Mouse (Mus musculus): ENCODE data around the gene Ppp6r2.

The Ppp6r2 gene

DNA sequence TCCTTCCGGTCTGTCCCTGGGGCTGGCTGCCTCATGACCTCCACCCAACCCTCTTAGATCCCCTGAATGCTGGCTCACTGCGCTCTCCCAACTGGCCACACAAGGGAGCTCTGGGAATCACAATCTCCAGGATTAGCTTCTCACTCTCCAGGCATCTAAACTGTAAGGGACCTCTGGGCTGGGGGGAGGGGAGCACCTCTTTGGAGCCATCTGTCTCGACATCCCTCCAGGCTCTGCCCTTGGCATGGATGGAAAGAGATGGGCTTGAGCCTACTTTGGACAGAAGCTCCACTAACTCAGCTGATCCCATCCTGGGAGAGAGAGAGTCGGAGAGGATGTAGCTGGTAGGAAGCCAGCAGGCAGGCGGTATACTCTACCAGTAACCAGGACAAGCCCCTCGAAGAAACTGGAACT is 29.0 kb upstream of the Ppp6r2 start:
- DNase-seq = peak; percentile 50

DNA sequence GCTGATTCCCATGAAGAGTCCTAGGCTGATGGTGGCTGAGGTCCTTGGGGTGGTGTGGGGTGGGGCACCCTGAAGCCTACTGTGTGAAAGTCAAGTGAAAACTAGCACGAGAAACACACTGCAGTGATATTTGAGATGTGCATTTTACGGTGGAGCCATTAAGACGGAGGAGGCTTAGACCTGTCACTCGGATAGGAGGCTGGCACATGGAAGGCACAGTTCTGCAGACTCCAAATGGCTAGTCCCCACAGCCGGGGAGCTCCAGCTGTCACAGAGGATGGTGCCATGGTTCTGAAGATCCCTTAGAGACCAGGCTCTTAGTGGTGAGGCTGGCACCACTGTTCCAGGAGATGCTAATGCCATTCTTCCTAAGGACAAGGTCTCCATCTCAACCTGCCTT is 28.5 kb upstream of the Ppp6r2 start:
- no peak for DNase-seq

DNA sequence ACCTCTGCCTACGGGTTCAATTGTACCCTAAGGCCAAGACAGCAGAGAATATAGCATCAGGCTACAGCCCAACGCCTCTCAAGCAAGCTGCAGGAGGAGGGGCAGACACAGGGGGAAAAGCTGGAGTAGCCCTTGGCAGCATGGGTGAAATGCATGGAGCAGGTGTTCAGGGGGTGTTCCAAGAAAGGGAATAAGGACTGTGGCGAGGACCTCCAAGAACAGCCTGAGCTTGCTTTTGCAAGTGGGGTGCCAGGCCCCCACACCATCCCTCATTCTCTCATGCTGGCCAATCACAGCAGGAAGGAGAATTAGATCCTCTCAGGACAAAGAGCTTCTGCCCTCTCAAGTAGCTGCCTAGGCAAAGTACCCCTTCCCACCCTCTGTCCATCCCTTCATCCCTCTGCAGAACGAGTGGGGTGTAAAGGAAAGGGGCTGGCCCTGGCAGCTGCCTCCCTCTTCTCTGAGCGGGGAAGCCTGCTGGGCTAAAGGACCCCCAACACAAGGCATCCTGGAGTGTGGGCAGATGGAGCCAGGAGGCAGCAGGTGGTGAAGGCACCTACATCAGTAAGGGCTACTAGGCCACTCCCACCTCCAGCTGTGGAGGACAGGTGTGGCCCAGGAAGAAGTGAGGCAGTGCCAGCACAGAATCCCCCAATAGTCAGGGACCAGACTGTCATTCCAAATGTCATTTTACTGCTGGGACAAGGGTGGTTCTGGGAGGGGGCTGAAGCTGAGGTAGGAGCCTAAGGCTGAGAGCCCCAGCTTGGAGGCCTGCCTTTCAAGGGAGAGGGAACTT is 27.0 kb upstream of the Ppp6r2 start:
- no peak for DNase-seq

DNA sequence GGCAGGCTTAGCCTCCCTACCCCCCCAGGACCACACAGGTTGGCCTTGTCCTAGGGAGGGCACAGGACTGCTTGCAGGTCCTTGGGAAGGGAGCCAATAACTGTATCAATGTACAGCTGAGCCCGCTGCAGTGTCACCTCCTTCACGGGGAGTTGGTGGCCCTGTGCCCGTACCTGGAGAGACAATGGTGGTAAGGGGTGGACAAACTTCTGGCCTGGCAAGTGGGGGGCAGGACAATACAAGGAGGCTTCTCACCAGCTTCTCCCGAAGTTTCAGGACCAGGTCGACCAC is 26.5 kb upstream of the Ppp6r2 start:
- no peak for DNase-seq

DNA sequence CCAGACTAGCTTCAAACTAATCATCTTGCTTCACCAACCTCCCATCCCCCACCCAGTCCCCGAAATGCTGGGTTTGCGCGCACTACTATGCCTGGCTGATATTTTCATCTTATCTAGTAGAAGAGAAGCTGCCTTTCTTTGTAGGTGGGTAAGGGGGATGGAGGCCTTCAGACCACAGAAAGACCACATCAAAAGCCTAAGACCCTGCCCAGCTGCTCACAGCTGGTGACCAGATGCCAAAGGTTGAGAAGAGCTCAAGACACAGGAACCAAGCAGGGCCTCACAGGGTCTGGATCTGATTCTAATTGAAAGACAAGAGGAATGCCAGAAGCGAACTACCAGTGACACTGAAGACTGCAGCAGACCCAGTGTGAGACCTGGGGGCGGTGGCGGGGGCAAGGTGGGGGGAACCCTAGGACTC is 16.1 kb upstream of the Ppp6r2 start:
- DNase-seq = no peak

DNA sequence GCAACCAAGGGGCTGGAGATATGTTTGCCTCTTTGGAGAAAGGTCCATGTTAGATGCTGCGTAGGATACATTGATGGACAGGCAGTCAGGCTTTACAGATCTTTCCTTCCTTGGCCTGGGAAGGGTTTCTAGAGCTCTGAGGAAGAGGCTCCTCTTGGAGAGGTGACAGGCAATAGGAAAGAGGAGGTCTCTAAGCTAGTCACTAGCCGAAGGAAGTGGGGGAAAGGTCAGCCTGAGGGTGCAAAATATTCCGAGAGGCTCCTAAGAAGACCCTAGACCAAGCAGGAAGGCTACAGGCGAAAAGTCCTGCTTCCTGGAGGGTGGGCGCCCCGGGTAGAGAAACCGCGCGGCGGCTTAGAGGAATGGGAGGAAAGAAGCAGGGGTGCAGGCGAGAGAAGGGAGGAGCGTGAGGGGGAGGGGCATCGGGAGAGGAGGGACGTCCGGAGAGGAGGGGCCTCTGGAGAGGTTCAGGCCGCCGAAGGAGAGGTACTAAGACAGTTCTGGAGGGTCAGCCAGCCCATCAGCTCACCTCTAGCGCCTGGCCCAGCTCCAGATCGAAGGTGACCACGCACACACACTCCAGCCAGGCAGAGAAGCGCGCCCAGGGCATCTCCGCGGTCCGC is 15.6 kb upstream of the Ppp6r2 start:
- DNase-seq = peak; percentile 94

DNA sequence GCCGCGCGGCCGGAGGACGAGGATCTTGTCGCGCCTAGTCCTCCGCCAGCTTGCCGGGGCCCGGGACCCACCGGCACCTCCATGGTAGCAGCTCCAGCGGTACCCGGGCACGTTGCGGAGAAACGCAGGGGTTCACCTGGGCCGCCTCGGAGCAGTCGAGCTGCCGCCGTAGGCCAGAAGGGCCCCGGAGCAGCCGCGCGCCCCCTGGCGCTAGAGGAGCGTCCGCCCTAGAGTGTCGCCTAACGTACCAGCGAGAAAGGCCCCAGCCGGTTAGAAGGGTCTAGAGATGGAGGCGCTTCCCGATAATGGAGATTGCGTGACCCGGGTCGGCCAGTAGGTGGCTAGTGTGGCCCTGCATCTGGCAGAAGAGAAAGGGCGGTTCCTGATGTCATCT is 15.0 kb upstream of the Ppp6r2 start, which contains the start of gene Dennd6b:
Gene Dennd6b (minus strand): TSS at position 184 of the 394 bp plus-strand sequence.
- peak; percentile 97 for DNase-seq

DNA sequence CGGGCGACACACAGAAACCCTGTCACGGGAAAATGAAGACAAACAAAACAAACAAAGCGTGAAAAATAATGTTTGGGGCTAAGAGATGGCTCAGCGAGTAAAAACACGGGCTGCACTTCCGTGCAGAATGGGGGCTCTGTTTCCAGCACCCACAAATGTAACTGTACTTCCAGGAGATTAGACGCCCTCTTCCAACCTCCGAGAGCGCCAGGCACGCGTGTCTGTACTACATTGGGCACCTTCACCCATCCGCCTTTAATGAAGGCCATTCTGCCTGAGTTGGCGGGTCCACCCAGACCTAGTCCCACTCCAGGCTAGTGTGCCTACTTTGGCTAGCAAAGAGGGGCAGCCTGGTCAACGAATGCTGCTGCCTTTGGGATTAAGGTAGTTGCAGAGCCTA is 14.3 kb upstream of the Ppp6r2 start:
- no peak for DNase-seq

DNA sequence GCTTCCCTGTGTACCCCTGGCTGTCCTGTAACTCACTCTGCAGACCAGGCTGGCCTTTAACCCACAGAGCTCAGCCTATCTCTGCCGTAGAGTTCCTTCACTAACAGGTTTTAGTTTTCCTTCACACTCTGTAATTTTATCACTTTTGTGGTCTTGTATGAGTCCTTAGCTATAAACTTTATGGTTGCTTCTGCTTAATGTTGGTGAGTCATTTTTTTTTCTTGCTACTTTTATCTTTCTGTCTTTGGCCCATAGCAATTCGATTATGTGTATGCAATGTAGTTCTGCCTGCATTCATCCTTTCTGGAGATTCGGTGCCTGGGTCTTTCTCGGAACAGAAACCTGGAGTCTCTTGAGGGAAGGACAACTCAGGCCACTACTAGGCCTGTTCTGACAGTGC is 3.9 kb upstream of the Ppp6r2 start:
- no peak for DNase-seq

DNA sequence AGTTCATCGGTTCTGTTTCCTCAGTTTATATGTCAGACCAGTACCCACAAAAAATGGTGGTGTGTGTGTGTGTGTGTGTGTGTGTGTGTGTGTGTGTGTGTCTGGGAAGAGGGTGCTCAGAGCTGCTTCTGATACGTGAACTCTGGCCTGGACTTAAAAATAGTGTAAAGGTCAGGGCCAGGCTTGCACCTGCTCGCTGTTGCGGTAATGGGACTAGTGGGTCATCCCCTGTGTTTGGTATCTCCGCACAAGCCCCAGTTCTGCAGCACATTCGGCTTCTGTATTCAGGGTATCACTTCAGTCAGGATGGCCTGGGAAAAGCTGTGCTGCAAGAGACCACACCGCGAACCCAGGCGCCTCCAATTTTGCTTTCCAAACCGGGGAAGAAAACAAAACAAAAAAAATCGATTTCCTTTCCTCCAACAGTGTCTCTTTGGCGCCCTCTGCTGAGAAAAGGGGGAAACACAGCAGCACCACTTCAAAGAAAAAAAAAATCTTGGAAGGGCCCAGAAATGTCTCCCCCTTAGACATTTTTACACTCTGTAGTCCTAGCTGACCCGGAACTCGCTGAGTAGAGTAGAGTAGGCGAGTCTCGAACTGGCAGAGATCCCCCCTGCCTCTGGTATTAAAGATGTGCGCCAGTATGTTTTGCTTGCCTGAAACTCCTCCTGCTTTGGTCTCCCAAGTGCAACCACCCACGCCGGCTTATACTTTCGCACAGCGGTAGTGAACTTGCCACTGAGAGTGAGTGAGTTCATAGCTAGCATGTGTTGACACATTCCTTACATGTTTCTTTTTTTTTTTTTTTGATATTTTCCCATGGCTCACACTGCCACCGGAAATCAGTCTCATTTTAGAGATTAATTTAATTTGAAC is 1.2 kb upstream of the Ppp6r2 start:
- peak; percentile 93 for DNase-seq

DNA sequence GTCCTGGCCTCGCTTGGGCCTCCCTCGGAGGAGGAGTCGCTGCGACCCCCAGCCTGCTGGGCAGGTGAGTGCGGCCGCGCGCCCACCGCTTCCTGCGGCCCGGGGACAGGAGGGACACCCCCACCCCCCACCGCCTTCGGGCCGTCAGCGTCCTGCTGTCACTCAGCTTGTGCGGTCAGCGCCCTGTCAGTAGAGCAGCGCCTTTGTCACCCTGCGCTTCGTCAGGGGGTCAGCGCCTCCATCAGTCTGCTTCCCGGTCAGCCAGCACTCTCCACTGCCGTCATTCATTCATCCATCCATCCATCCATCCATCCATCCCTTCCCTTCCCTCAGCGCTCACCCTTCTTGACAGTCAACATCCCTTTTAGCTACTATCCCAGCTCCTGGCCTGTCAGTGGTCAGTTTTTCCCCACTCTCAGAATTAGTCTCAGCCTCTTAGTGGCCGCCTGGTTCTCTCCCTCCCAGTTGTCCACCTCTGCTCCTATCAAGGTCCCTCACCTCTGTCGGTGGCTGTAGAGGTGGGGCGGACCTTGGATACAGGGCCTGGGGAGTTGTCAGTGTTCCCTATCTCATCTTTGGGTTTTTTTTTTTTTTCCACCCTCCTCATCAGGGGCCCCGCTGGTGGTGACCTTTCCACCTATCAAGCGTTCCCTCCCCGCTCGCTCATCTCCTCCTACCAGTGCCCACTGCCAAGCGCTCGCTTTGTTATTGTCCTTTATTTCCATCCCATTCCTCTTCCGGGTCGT is 536 bp downstream of the Ppp6r2 start:
- DNase-seq = no peak

DNA sequence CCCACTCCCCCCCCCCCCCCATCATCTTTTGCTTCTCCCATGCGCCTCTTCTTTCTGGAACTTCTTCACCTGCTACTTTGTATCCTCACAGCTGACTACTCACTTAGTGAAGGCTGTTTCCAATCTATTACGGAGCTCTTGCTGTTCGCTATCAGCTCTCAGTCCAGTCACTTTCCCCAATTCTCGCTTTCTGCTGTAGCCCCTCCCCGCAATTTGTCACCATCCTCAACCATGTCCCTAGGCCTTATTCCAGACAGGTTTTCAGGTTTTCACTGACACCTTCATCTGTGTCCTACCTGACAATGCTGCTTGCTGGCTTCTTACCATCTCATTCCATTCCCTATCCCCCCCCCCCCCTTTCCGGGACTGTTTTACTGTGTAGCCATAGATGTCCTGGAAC is 1.1 kb downstream of the Ppp6r2 start:
- DNase-seq = no peak

DNA sequence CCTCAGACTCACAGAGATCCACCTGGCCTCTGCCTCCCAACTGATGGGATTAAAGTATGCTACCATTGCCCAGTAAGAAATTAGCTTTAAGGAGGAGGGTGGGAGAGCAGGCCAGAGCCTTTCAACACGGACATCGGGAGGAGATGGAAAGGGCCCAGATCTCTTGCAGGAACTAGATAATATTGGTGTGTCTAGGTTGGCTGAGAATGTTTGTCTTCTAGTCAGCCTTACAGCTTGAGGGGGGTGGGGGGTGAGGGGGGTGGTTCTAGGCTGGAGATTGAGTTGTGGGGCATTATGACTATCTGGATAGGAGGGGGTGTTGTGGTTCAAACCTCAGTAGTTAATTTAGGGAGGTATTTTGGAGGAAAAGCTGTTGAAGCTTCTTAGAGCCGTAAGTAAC is 2.2 kb downstream of the Ppp6r2 start:
- DNase-seq = no peak

DNA sequence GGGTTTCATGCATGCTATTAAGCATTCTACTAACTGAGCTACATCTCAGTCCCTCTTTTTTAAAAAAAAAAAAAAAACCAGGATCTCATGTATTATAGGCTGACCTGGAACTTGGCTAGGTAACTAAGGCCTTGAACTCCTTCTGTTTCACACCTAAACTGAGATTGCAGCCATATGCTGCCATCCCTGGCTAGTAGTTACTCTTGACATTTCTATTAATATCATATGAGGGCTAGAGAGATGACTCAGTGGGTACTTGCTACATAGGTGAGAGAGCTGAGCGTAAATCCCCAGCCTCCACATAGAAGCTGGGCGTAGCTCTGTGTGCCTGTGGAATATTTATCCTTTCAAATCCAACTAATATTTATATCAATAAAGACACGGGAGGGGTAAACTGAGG is 3.6 kb downstream of the Ppp6r2 start:
- no peak for DNase-seq

DNA sequence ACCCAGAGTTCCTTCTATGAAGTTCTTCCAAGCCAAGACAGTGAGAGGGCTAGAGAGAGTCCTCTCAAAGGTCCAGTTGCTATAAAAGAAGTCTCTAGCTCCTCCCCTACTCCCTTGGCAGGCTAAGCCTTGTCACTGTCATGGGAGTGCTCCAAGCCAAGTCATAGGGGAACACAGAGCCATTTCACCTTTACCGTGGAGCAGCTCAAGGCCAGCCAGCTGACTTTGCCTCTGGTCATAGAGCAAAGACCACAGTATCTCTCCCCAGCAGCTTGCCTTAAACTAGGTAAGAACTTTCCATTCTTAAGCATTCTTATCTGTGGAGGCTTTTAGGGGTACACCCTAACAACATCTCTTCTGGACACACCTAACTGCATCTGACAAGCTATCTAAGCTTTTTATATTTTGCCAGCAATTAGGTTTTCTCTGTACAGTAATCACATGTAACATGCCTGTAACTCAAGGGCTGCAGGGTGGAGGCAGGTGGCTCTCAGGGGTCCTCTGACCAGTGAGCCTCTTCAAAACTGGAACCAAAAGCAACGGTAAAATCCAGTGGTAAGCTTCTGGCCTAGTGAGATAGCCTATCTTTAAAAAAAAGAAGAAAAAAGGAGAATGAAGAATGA is 4.4 kb downstream of the Ppp6r2 start:
- DNase-seq = peak; percentile 14

DNA sequence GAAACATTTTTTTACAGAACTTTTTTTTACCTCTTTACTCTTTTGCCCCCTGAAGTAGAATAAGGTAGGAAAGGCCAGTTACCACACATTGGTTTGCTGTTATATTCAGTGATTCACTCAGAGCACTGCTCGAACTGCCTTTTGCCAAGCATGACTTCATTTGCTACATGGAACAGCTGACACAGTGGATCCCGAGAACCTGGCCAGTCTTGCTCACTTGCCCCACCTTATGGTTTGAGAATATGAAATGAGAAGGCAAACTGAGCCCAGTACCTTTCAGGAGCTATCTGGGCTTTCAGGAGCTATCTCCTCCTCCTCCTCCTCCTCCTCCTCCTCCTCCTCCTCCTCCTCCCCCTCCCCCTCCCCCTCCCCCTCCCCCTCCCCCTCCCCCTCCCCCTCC is 22.2 kb downstream of the Ppp6r2 start:
- peak; percentile 23 for DNase-seq

DNA sequence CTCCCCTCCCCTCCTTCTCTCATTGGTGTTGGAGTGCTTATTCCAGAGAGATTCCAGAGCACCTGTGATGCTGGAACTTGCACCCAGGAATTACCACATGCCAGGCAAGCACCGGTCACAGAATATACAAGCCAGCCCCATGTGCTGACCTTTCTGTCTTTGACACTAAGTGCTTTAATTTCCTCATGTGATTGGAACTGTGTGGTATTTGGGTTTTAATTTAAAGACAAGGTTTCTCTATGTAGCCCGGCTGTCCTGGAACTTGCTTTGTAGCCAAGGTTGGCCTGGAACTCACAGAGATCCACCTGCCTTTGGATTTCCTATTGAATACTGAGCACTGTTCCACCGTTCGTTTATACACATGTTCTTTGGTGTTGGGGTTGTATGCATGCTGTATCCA is 22.7 kb downstream of the Ppp6r2 start:
- no peak for DNase-seq

DNA sequence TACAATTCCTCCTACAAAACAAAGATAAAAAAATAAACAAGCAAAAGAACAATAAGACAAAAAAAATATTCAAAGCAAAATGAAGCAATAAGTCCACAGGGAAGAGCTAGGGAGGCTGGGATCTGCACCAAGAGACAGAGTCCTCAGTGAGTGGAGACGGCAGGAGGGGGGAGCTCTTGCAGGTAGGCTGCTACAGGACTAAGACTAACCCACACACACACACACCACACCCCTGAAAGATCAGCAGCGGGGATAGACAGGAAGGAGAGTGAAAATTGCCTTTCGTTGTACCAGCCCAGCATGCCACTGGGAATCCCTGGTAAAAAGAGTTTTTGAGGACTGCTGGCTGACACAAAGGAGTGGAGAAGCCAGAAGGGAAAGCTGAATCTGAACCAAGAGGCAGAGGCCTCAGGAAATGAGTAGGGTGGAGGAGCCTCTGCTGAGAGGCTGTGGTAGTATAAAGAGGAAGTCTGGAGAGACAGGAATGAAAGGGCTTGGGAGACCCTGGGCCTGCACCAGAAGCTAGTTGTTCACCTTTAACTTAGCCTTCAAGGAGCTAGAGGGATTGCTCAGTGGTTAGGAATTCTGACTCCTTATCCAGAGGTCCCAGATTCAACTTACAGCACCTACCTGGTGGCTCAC is 28.5 kb downstream of the Ppp6r2 start:
- DNase-seq = no peak

DNA sequence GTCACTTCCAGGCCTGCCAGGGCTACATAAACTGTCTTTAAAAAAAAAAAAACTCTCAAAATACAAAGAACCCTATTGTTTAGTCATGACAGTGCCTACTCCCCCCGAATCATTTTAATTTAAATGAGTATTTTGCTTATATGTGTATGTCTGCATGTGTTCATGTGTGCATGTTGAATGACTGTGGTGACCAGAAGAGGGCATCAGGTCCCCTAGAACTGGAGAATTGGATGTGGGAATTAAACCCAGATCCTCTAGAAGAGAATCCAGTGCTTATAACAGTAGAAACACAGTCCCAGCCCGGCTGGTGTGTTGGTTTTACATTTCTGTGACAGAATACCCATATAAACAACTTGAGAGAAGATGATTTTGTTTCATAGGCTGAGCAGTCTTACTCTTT is 29.7 kb downstream of the Ppp6r2 start:
- no peak for DNase-seq

DNA sequence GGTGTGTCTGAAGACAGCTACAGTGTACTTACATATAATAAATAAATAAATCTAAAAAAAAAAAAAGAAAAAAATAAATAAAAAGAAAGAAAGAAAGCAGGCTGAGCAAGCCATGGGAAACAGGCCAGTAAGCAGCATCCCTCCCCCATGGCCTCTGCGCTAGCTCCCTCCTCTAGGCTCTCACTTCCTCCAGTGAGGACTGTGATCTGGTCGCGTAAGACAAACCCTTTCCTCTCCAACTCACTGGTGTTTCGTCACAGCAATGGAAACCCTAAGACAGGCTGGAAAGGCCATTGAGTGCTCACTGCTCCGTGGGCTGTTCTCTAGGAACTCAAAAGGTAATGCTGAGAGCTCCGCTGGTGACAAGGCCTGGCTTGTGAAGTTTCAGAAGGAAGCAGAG is 37.7 kb downstream of the Ppp6r2 start:
- DNase-seq = no peak

DNA sequence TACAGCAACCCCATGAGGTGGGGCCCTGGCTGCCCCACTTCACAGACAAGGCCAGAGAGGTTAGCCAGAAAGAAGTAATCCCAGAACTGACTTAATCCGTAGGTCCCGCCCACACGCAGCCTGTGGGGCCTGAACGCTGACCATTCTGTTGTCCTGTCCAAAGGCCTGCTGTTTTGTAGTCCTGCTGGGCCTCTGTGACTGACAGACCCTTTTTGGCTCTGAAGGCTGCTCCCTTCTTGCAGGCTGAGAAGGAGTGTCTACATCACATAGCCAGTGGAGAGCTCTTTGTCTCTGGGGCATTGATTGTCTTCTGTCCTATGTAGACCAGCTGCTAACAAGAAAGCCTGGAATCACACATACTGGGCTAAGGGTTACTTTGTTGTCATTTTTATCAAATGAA is 44.0 kb downstream of the Ppp6r2 start:
- no peak for DNase-seq

DNA sequence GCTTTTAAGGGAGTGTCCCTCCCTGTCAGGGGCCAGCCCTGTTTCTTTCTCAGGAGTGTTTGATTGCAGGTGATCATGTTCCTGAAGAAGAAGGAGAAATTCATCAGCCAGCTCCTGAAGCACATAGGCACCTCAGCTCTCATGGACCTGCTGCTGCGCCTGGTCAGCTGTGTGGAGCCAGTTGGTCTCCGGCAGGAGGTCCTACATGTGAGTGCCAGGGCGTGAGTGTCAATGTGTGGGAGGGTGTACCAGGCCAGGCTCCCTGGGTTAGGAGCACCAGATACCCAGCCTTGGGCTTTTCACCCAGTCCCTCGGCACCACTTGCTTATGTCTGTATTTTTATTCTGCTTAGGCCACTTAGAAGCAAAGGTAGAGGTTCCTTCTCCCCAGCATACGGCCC is 47.6 kb downstream of the Ppp6r2 start:
- no peak for DNase-seq
